Mouse (Mus musculus) NIH3T3 (cell line): Measurements from ENCODE around the gene Wrnip1.
A peak's percentile ranks its signal among the peaks of the same experiment; 100 is the strongest.
"Not testable (repeated sequence)": the region's sequence is repeated elsewhere in the genome, so short reads cannot be mapped to it uniquely, and the experiment has no call there.

ENCODE experiments used
- DNase-seq: peaks from one replicate; pipeline ENCODE4 v3.0.0-alpha.2; 2012; ENCODE audit warnings: low read depth

The Wrnip1 gene

DNA sequence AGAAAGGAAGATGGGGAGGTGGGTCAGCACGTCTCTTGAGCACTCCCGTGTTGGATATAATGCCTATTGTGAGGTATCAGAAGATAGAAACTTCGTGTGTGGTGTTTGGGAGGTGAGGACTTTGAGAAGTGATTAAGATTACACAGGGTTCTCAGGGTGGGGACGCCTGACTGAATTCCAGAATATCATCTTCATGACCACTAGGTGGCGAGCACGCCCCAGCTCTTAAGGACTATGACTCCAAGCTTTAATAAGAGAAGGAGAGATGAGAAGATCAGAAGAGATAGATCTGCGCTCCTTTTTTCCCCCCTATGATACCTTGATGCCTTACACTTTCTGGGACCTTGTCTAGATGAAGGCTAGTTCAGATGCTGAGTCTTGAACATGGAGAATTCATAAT, 50.1 kb downstream of the Wrnip1 start:
- peak; percentile 79 for DNase-seq

GRCm38 (mm10) chr13:32852539-32852938, 50.7 kb downstream of the Wrnip1 start:
- DNase-seq: no peak

- DNase-seq: no peak
Observed at GRCm38 (mm10) chr13:32853073-32853472, 51.2 kb downstream of the Wrnip1 start.

- no peak for DNase-seq
Observed at GRCm38 (mm10) chr13:32860821-32861220, 59.0 kb downstream of the Wrnip1 start.

DNA sequence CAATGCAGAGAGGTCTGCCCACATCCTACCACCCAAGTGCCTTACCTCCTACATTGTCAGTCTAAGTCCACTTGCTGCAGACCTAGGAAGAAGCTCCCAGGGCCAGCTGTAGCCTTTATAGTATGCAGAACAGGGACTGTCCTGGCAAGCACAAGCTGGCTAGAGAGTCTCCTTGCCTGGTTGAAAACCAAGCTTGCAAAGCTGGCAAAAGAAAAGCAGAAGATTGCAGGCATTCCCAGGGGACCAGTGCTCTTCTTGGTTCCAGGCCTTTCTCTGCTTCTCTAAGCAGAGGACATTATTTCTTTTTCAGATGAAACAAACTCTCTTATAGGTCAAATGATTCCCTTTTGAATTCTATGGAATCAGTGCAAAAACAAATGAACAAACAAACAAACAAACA, 61.6 kb downstream of the Wrnip1 start:
- no peak for DNase-seq

GRCm38 (mm10) chr13:32864529-32864928, 62.7 kb downstream of the Wrnip1 start:
- DNase-seq: not testable (repeated sequence)

- DNase-seq: peak; percentile 11
Observed at GRCm38 (mm10) chr13:32865591-32865990, 63.8 kb downstream of the Wrnip1 start.

DNA sequence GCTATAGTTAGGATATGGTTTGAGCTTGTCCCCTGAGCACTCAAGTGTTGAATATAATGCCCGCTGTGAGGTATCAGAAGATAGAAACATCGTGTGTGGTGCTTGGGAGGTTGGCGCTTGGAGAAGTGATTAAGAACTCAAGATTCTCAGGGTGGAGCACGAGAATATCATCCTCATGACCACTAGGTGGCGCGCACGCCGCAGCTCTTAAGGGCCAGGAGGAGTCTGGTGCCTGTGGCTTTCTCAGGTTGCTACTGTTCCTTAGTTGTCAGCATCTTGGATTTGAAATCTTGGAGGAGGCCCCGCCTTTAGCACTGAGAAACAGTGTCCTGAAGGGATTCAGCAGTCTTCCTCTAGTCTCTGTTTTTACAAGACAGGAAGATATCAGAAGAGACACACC, 64.6 kb downstream of the Wrnip1 start:
- peak; percentile 88 for DNase-seq

- no peak for DNase-seq
Observed at GRCm38 (mm10) chr13:32867030-32867429, 65.2 kb downstream of the Wrnip1 start.

GRCm38 (mm10) chr13:32868233-32868632, 66.4 kb downstream of the Wrnip1 start:
- DNase-seq: not testable (repeated sequence)

GRCm38 (mm10) chr13:32868843-32869242, 67.0 kb downstream of the Wrnip1 start:
- DNase-seq: no peak
